In the genomic region with DNA sequence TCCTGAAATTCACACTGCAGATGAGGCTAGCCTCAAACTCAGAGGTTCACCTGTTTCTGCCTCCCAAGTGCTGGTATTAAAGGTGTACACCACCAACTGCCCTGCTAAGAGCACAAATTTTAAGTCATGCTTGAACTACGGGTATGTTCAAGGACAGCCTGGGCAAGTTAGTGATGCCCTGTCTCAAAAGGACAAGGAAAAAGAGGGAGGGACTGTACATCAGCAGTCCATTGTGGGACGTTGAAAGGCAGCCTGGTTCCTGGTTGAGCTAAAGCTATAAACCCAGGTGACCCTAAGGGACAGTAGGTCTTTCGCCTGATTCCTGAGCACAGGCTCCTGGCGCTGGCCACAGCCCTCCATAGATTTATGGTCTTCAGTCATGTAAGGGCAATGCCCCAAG, we compare ENCODE assay signal across 22 mouse cellular contexts. TPM values are rescaled to one million over a fixed set of nuclear protein-coding genes. Genes with fewer than 3 reads are reported as not detected.
DNase-seq lines count a peak whose midpoint lies in the region; ATAC-seq lines count a peak whose summit lies in the region.
"Had no signal": no experiment of that assay in that cellular context is flagged by ENCODE, and none has a peak within 500 bp of the region (broad histone marks: within the 10 kb centered on the region; RNA-seq: fewer than 3 reads in every experiment).

No protein-coding gene starts in this region.

- ATAC-seq in intestine, embryonic 14.5 days (replicated peaks; ENCODE audit: low FRiP score, low TSS enrichment, low read depth), result no peak
- ATAC-seq in intestine, embryonic 16.5 days, result no peak
- no peak for ATAC-seq in midbrain, embryonic 11.5 days (ENCODE audit: low FRiP score)
- no peak for ATAC-seq in midbrain, embryonic 14.5 days (ENCODE audit: low FRiP score, low TSS enrichment)
- ATAC-seq: activated CD4-positive, CD25-positive, alpha-beta regulatory T cell, adult 4 months; CD4-positive, CD25-positive, alpha-beta regulatory T cell, adult 4 months; Patski had no signal

- H3K9me3 ChIP-seq in heart, embryonic 10.5 days, result no peaks in the 10 kb centered on the region
- no peaks in the 10 kb centered on the region for H3K9me3 ChIP-seq in intestine, embryonic 14.5 days (ENCODE audit: control insufficient read depth, low read length)
- H3K9me3 ChIP-seq in intestine, embryonic 16.5 days (ENCODE audit: control insufficient read depth, low read length), result peaks cover 5% of the 10 kb centered on the region; the same call in 1 of the 2 replicates
- H3K9me3 ChIP-seq in midbrain, embryonic 11.5 days (ENCODE audit: control insufficient read depth, low read length), result no peaks in the 10 kb centered on the region; the same call in 1 of the 2 replicates
- H3K9me3 ChIP-seq in midbrain, embryonic 14.5 days (ENCODE audit: control insufficient read depth, low read length), result no peaks in the 10 kb centered on the region; the same call in 1 of the 2 replicates

- H3K27ac ChIP-seq in heart, embryonic 10.5 days, result no peak overlapping the region
- no peak overlapping the region for H3K27ac ChIP-seq in intestine, embryonic 14.5 days (ENCODE audit: low read depth)
- no peak overlapping the region for H3K27ac ChIP-seq in intestine, embryonic 16.5 days (ENCODE audit: low read length)
- no peak overlapping the region for H3K27ac ChIP-seq in midbrain, embryonic 11.5 days (ENCODE audit: low read depth, low read length)
- no peak overlapping the region for H3K27ac ChIP-seq in midbrain, embryonic 14.5 days (replicated peaks; ENCODE audit: low read depth, low read length)

- peaks cover 4% of the 10 kb centered on the region; the same call in 1 of the 2 replicates for H3K27me3 ChIP-seq in heart, embryonic 10.5 days (ENCODE audit: insufficient read depth, poor library complexity, severe bottlenecking)
- no peaks in the 10 kb centered on the region for H3K27me3 ChIP-seq in intestine, embryonic 14.5 days (replicated peaks; ENCODE audit: control insufficient read depth, insufficient read depth, low read length)
- H3K27me3 ChIP-seq in intestine, embryonic 16.5 days (replicated peaks; ENCODE audit: control insufficient read depth, insufficient read depth, low read length), result no peaks in the 10 kb centered on the region
- H3K27me3 ChIP-seq in midbrain, embryonic 11.5 days (ENCODE audit: control insufficient read depth, insufficient read depth, low read length), result no peaks in the 10 kb centered on the region
- no peaks in the 10 kb centered on the region for H3K27me3 ChIP-seq in midbrain, embryonic 14.5 days (ENCODE audit: control insufficient read depth, insufficient read depth, low read length)
- H3K27me3 ChIP-seq: CH12.LX, Patski had no signal

- no peaks in the 10 kb centered on the region for H3K36me3 ChIP-seq in heart, embryonic 10.5 days
- no peaks in the 10 kb centered on the region for H3K36me3 ChIP-seq in intestine, embryonic 14.5 days (ENCODE audit: control insufficient read depth, insufficient read depth, low read length)
- no peaks in the 10 kb centered on the region for H3K36me3 ChIP-seq in intestine, embryonic 16.5 days (ENCODE audit: control insufficient read depth, insufficient read depth, low read length)
- H3K36me3 ChIP-seq in midbrain, embryonic 11.5 days (ENCODE audit: control insufficient read depth, insufficient read depth, low read length), result no peaks in the 10 kb centered on the region
- no peaks in the 10 kb centered on the region for H3K36me3 ChIP-seq in midbrain, embryonic 14.5 days (ENCODE audit: control insufficient read depth, insufficient read depth, low read length)
- H3K36me3 ChIP-seq: G1E had no signal

- H3K9ac ChIP-seq in intestine, embryonic 14.5 days (ENCODE audit: low read length), result no peak overlapping the region
- no peak overlapping the region for H3K9ac ChIP-seq in intestine, embryonic 16.5 days (ENCODE audit: low read depth, low read length)
- no peak overlapping the region for H3K9ac ChIP-seq in midbrain, embryonic 11.5 days (ENCODE audit: low read length)
- no peak overlapping the region for H3K9ac ChIP-seq in midbrain, embryonic 14.5 days (replicated peaks; ENCODE audit: low read length)

- H3K4me3 ChIP-seq in heart, embryonic 10.5 days, result no peak overlapping the region
- no peak overlapping the region for H3K4me3 ChIP-seq in intestine, embryonic 14.5 days (ENCODE audit: low read depth, low read length)
- H3K4me3 ChIP-seq in intestine, embryonic 16.5 days (ENCODE audit: low read length), result no peak overlapping the region
- no peak overlapping the region for H3K4me3 ChIP-seq in midbrain, embryonic 11.5 days (ENCODE audit: low read depth, low read length)
- no peak overlapping the region for H3K4me3 ChIP-seq in midbrain, embryonic 14.5 days (replicated peaks; ENCODE audit: low read depth, low read length)

- peak; percentile 73 for DNase-seq in heart, adult 11 months
- no peak for DNase-seq in heart, embryonic 10.5 days (ENCODE audit: low spot score)
- peak; percentile 42 for DNase-seq in intestine, embryonic 14.5 days (ENCODE audit: low spot score)
- peak; percentile 79 for DNase-seq in midbrain, embryonic 11.5 days (ENCODE audit: low spot score, missing footprints)
- DNase-seq in midbrain, embryonic 14.5 days, result no peak
- DNase-seq: adrenal gland, adult 2 months; adrenal gland, adult 8-10 months; adrenal gland, postnatal 10 days; adrenal gland, postnatal 14 days; adrenal gland, postnatal 25 days; adrenal gland, postnatal 36 days; B cell, adult 2 months; cerebellum, adult 11 months; cerebellum, adult 11-12 months; cerebellum, adult 18-20 months had no signal

- H3K4me2 ChIP-seq in intestine, embryonic 14.5 days (ENCODE audit: low read length), result no peak overlapping the region
- H3K4me2 ChIP-seq in intestine, embryonic 16.5 days (ENCODE audit: low read depth, low read length), result no peak overlapping the region
- H3K4me2 ChIP-seq in midbrain, embryonic 11.5 days, result no peak overlapping the region
- no peak overlapping the region for H3K4me2 ChIP-seq in midbrain, embryonic 14.5 days (ENCODE audit: low read length)

- no peaks in the 10 kb centered on the region for H3K4me1 ChIP-seq in heart, embryonic 10.5 days
- no peaks in the 10 kb centered on the region for H3K4me1 ChIP-seq in intestine, embryonic 14.5 days (replicated peaks; ENCODE audit: control insufficient read depth, insufficient read depth, low read length)
- H3K4me1 ChIP-seq in intestine, embryonic 16.5 days (ENCODE audit: control insufficient read depth, insufficient read depth, low read length), result no peaks in the 10 kb centered on the region
- H3K4me1 ChIP-seq in midbrain, embryonic 11.5 days (ENCODE audit: control insufficient read depth, insufficient read depth, low read length), result 0 out of 2 replicates have a peak, but pooled peaks cover 5% of the 10 kb centered on the region
- H3K4me1 ChIP-seq in midbrain, embryonic 14.5 days (ENCODE audit: control insufficient read depth, insufficient read depth, low read length), result peaks cover 3% of the 10 kb centered on the region; the same call in 1 of the 2 replicates

- 84% methylated on average over 4 of the region's 4 CpGs for WGBS in heart, embryonic 10.5 days
- 74% methylated on average over 4 of the region's 4 CpGs for WGBS in intestine, embryonic 14.5 days
- WGBS in intestine, embryonic 16.5 days, result 84% methylated on average over 4 of the region's 4 CpGs
- WGBS in midbrain, embryonic 11.5 days, result 91% methylated on average over 4 of the region's 4 CpGs
- WGBS in midbrain, embryonic 14.5 days, result 91% methylated on average over 4 of the region's 4 CpGs

RNA-seq across cellular contexts. Expression of a gene that starts 51.0 kb away (rescaled TPM):
- 0.20 and 0.36 TPM in 2 replicates for polyA plus RNA-seq in heart, embryonic 10.5 days (2016; fragmentation: Nextera tagmentation; extraction: Ambion mirVana)
- 0.32 TPM in 1 of 2 replicates, not detected in the other for polyA plus RNA-seq in intestine, embryonic 14.5 days (2014; fragmentation: Nextera tagmentation; extraction: Ambion mirVana)
- 0.16 and 0.20 TPM in 2 replicates for polyA plus RNA-seq in intestine, embryonic 16.5 days (2015; fragmentation: Nextera tagmentation; extraction: Ambion mirVana)
- polyA plus RNA-seq in midbrain, embryonic 11.5 days (2014; fragmentation: Nextera tagmentation; extraction: Ambion mirVana), result 0.20 and 0.29 TPM in 2 replicates
- polyA plus RNA-seq in midbrain, embryonic 14.5 days (2014; fragmentation: Nextera tagmentation; extraction: Ambion mirVana), result 0.35 and 0.50 TPM in 2 replicates
- polyA plus RNA-seq: activated CD4-positive, CD25-positive, alpha-beta regulatory T cell, adult 4 months; C2C12; CD4-positive, CD25-positive, alpha-beta regulatory T cell, adult 4 months; G1E had no signal

Comparison
In these comparisons a context has a peak if more than half of its experiments do, and no peak if none do; other contexts are left out.
1. DNase-seq: peak in heart, adult 11 months (single experiment), intestine, embryonic 14.5 days (single experiment) and midbrain, embryonic 11.5 days (single experiment); none in heart, embryonic 10.5 days (single experiment) and midbrain, embryonic 14.5 days (single experiment).